Mouse (Mus musculus) MEL (cell line): ENCODE results near the gene Hcfc1r1. TPM values are rescaled to one million over a fixed set of nuclear protein-coding genes. Genes with fewer than 3 reads are reported as not detected.

Experiments
- DNase-seq: peaks from one replicate; pipeline ENCODE4 v3.0.0; 2011; ENCODE audit warnings: low read depth, low spot score
- H3K27ac ChIP-seq: 2 replicates; pipeline ENCODE4 v1.5.1; 2012; ENCODE audit warnings: low read depth, mild to moderate bottlenecking, control low read depth, low read length, moderate library complexity; ENCODE audit not compliant: control insufficient read depth
- H3K27me3 ChIP-seq, 2 experiments: fragments of 150-350 bp in 1 of 2; sonication (generic) in 1 of 2; 2 replicates each; pipeline ENCODE4 v1.6.1; 2012; ENCODE audit warnings: low read length in 2 of 2, mild to moderate bottlenecking in 2 of 2, improper control_type of control experiment in 1 of 2, moderate library complexity in 1 of 2; ENCODE audit not compliant: insufficient read depth in 2 of 2, control insufficient read depth in 1 of 2
- H3K36me3 ChIP-seq, 2 experiments: 2 replicates each; pipeline ENCODE4 v1.6.1; 2012 to 2014; ENCODE audit warnings: low read length in 2 of 2, improper control_type of control experiment in 1 of 2, inconsistent platforms in 1 of 2, mild to moderate bottlenecking in 1 of 2; ENCODE audit not compliant: insufficient read depth in 2 of 2, control insufficient read depth in 1 of 2
- H3K4me1 ChIP-seq, 2 experiments: fragments of 150-350 bp in 1 of 2; sonication (generic) in 1 of 2; 2 replicates each; pipeline ENCODE4 v1.6.1; 2012; ENCODE audit warnings: low read length in 2 of 2, improper control_type of control experiment in 1 of 2, mild to moderate bottlenecking in 1 of 2; ENCODE audit not compliant: insufficient read depth in 2 of 2, control insufficient read depth in 1 of 2
- H3K4me3 ChIP-seq, 2 experiments: fragments of 150-350 bp in 1 of 2; sonication (generic) in 1 of 2; 2 replicates each; pipeline ENCODE4 v1.5.1; 2012; ENCODE audit warnings: low read depth in 2 of 2, low read length in 2 of 2, mild to moderate bottlenecking in 2 of 2, moderate library complexity in 2 of 2, control low read depth in 1 of 2, improper control_type of control experiment in 1 of 2; ENCODE audit not compliant: control insufficient read depth in 1 of 2, insufficient read depth in 1 of 2
- H3K79me2 ChIP-seq: 2 replicates; pipeline ENCODE4 v1.6.1; 2012; ENCODE audit warnings: mild to moderate bottlenecking, low read length, moderate library complexity; ENCODE audit not compliant: control insufficient read depth, poor library complexity, insufficient read depth
- H3K9ac ChIP-seq: 2 replicates; pipeline ENCODE4 v1.6.1; 2012; ENCODE audit warnings: low read depth, mild to moderate bottlenecking, control low read depth, low read length, moderate library complexity; ENCODE audit not compliant: control insufficient read depth, poor library complexity, severe bottlenecking
- H3K9me3 ChIP-seq: fragments of 150-350 bp; sonication (generic); replicated peaks from 2 replicates; pipeline ENCODE4 v1.6.1; 2012; ENCODE audit warnings: mild to moderate bottlenecking, low read length, improper control_type of control experiment, moderate library complexity; ENCODE audit not compliant: insufficient read depth
- BHLHE40 ChIP-seq: IDR thresholded peaks from 2 replicates; pipeline ENCODE4 v1.6.1; 2012; ENCODE audit warnings: low read depth, mild to moderate bottlenecking, inconsistent platforms, low read length, improper control_type of control experiment, borderline replicate concordance
- CHD2 ChIP-seq: IDR thresholded peaks from 2 replicates; pipeline ENCODE4 v1.6.1; 2011; ENCODE audit warnings: low read length, improper control_type of control experiment
- E2F4 ChIP-seq: IDR thresholded peaks from 2 replicates; pipeline ENCODE4 v1.6.1; 2011; ENCODE audit warnings: low read depth, low read length, improper control_type of control experiment, borderline replicate concordance
- ELF1 ChIP-seq: IDR thresholded peaks from 2 replicates; pipeline ENCODE4 v1.6.1; 2014; ENCODE audit warnings: low read depth, mild to moderate bottlenecking, inconsistent platforms, low read length, improper control_type of control experiment, moderate library complexity
- EP300 ChIP-seq, 2 experiments: IDR thresholded peaks; 2 replicates each; pipeline ENCODE4 v1.6.1; 2011; ENCODE audit warnings: improper control_type of control experiment in 2 of 2, low read length in 2 of 2, low read depth in 1 of 2, mild to moderate bottlenecking in 1 of 2
- GABPA ChIP-seq: IDR thresholded peaks from 2 replicates; pipeline ENCODE4 v1.6.1; 2012; ENCODE audit warnings: low read depth, mild to moderate bottlenecking, inconsistent platforms, low read length, improper control_type of control experiment, moderate library complexity
- HCFC1 ChIP-seq: IDR thresholded peaks from 2 replicates; pipeline ENCODE4 v1.6.1; 2012; ENCODE audit warnings: low read depth, mild to moderate bottlenecking, inconsistent platforms, low read length, improper control_type of control experiment, moderate library complexity
- JUND ChIP-seq: IDR thresholded peaks from 2 replicates; pipeline ENCODE4 v1.6.1; 2011; ENCODE audit warnings: low read depth, mild to moderate bottlenecking, improper control_type of control experiment, low read length
- KAT2A ChIP-seq: conservative IDR thresholded peaks from 2 replicates; pipeline ENCODE4 v1.6.1; 2012; ENCODE audit warnings: low read depth, low read length, improper control_type of control experiment, inconsistent platforms
- MAFK ChIP-seq: IDR thresholded peaks from 2 replicates; pipeline ENCODE4 v1.6.1; 2011; ENCODE audit warnings: low read depth, mild to moderate bottlenecking, low read length, improper control_type of control experiment, borderline replicate concordance
- MEF2A ChIP-seq: IDR thresholded peaks from 2 replicates; pipeline ENCODE4 v1.6.1; 2014; ENCODE audit warnings: low read depth, mild to moderate bottlenecking, inconsistent platforms, low read length, improper control_type of control experiment; ENCODE audit not compliant: poor library complexity, insufficient replicate concordance, severe bottlenecking; ENCODE audit errors: extremely low read depth
- MYC ChIP-seq: IDR thresholded peaks from 2 replicates; pipeline ENCODE4 v1.6.1; 2011; ENCODE audit warnings: low read depth, mild to moderate bottlenecking, low read length, improper control_type of control experiment, moderate library complexity
- POLR2A ChIP-seq, 2 experiments: IDR thresholded peaks; 2 replicates each; pipeline ENCODE4 v1.6.1; 2011 to 2012; ENCODE audit warnings: low read length in 2 of 2, mild to moderate bottlenecking in 2 of 2, control low read depth in 1 of 2, improper control_type of control experiment in 1 of 2, low read depth in 1 of 2, moderate library complexity in 1 of 2; ENCODE audit not compliant: control insufficient read depth in 1 of 2, insufficient read depth in 1 of 2, poor library complexity in 1 of 2
- POLR2AphosphoS5 ChIP-seq: IDR thresholded peaks from 2 replicates; pipeline ENCODE4 v1.6.1; 2012; ENCODE audit warnings: low read depth, borderline replicate concordance, mild to moderate bottlenecking, inconsistent platforms, low read length, moderate library complexity, mixed read lengths
- RAD21 ChIP-seq: IDR thresholded peaks from 2 replicates; pipeline ENCODE4 v1.6.1; 2011; ENCODE audit warnings: mild to moderate bottlenecking, low read depth, low read length, improper control_type of control experiment
- RCOR1 ChIP-seq: IDR thresholded peaks from 2 replicates; pipeline ENCODE4 v1.6.1; 2012; ENCODE audit warnings: low read depth, mild to moderate bottlenecking, inconsistent platforms, low read length, improper control_type of control experiment
- SMC3 ChIP-seq: IDR thresholded peaks from 2 replicates; pipeline ENCODE4 v1.6.1; 2011; ENCODE audit warnings: low read depth, low read length, improper control_type of control experiment
- TAL1 ChIP-seq: IDR thresholded peaks from 2 replicates; pipeline ENCODE4 v1.6.1; 2012; ENCODE audit warnings: mild to moderate bottlenecking, inconsistent platforms, low read length, moderate library complexity, mixed read lengths
- TBP ChIP-seq: IDR thresholded peaks from 2 replicates; pipeline ENCODE4 v1.8.0; 2011; ENCODE audit warnings: low read depth, low read length, improper control_type of control experiment
- TCF12 ChIP-seq: IDR thresholded peaks from 2 replicates; pipeline ENCODE4 v1.6.1; 2014; ENCODE audit warnings: low read depth, mild to moderate bottlenecking, inconsistent platforms, low read length, improper control_type of control experiment, moderate library complexity
- ZC3H11A ChIP-seq: IDR thresholded peaks from 2 replicates; pipeline ENCODE4 v1.6.1; 2012; ENCODE audit warnings: low read depth, mild to moderate bottlenecking, inconsistent platforms, low read length, improper control_type of control experiment
- ZNF384 ChIP-seq: IDR thresholded peaks from 2 replicates; pipeline ENCODE4 v1.6.1; 2012; ENCODE audit warnings: low read depth, mild to moderate bottlenecking, inconsistent platforms, low read length, improper control_type of control experiment
- polyA plus RNA-seq, 2 experiments: library from polyadenylated mRNA; stranded (reverse) in 1 of 2; unstranded in 1 of 2; fragments of >175 nt in 1 of 2; fragments of >200 nt in 1 of 2; gene quantifications; 2 replicates each; pipeline versions ENCODE4 v1.2.1 to v1.2.4; 2012; ENCODE audit warnings: low replicate concordance in 2 of 2, low read depth in 1 of 2; ENCODE audit not compliant: insufficient read length in 2 of 2, insufficient read depth in 1 of 2, missing spikeins in 1 of 2
- total RNA-seq: library from RNA; depleted of rRNA; stranded (reverse); fragments of 300-350 nt; gene quantifications from 2 replicates; pipeline ENCODE4 v1.2.3, GENCODE M21; 2012

The Hcfc1r1 gene
- total and polyA plus RNA-seq, 3 experiments = 15.6 to 81.6 TPM; not detected in 1

DNA sequence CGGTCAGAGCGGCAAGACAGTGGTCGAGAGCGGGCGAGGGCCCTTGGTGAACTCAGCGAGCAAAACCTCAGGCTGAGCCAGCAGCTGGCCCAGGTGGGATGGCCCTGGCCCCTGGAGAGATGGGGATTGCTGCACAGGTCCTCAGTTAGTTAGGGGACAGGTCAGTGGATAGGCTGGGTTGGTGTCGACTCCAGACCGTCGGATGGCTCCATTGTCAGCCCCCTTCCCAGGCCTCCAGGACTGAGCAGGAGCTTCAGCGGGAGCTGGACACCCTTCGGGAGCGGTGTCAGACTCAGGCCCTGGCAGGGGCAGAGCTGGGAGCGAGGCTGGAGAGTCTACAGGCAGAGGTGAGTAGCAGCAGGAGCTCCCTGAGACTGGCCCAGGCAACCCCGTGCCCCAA lies 7.9 kb upstream of the Hcfc1r1 start:
- H3K4me1 ChIP-seq = peaks cover 0 to 4% of the 10 kb centered on the region in 2 experiments; a peak in 2 of 4 replicates
- no peaks in the 10 kb centered on the region for H3K79me2 ChIP-seq
- no peak for TF ChIP-seq POLR2AphosphoS5
- no peak for TF ChIP-seq POLR2A (IDR thresholded peaks at IDR 0.05; ENCODE audit: control insufficient read depth in 1 of 2, insufficient read depth in 1 of 2, low read depth in 1 of 2, low read length in 2 of 2, poor library complexity in 1 of 2)
- TF ChIP-seq ZNF384 = no peak
- no peak for TF ChIP-seq SMC3
- TF ChIP-seq TBP = no peak
- no peak overlapping the region for H3K27ac ChIP-seq
- H3K27me3 ChIP-seq = no peaks in the 10 kb centered on the region
- H3K9me3 ChIP-seq = no peaks in the 10 kb centered on the region
- DNase-seq = no peak
- H3K4me3 ChIP-seq = no peak overlapping the region
- no peaks in the 10 kb centered on the region for H3K36me3 ChIP-seq
- no peak overlapping the region for H3K9ac ChIP-seq

DNA sequence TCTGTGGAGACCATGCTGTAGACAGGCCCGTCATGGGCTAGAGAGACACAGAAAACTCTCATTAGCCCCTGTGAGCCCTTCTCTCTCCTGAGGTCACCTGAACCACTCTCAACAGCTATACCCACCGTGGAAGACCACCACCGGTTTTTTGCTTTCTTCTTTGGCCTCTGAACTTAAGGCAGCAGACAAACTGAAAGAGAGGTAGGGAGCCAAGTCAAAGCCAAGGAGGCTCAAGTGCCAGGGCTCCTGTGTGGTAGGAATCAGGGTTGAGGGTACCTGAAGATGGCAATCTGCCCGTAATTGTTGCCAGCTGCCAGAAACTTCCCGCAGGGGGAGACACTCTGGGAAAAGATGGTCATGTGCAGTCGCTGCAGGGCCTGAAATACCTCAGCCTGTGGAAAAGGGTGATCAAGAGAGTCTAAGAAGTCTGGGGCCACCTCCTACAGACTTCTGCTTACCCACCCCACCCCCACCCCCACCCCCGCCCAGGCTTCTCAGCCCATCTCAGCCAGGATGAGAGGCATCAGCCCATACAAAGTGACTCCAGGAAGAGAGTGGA lies 2.8 kb upstream of the Hcfc1r1 start:
- Histone ChIP-seq H3K9ac (no peak overlapping the region), H3K4me3 (no peak overlapping the region), H3K27me3 (no peaks in the 10 kb centered on the region), H3K4me1 (peaks cover 0 to 16% of the 10 kb centered on the region in 2 experiments; a peak in 3 of 4 replicates), H3K27ac (no peak overlapping the region), H3K36me3 (peaks cover 0 to 9% of the 10 kb centered on the region in 2 experiments; a peak in 2 of 4 replicates), H3K9me3 (no peaks in the 10 kb centered on the region), H3K79me2 (peaks cover 6% of the 10 kb centered on the region; the same call in 1 of the 2 replicates)
- TF ChIP-seq TCF12 (no peak), CHD2 (no peak), HCFC1 (no peak), E2F4 (no peak), RAD21 (no peak)
- DNase-seq = no peak

DNA sequence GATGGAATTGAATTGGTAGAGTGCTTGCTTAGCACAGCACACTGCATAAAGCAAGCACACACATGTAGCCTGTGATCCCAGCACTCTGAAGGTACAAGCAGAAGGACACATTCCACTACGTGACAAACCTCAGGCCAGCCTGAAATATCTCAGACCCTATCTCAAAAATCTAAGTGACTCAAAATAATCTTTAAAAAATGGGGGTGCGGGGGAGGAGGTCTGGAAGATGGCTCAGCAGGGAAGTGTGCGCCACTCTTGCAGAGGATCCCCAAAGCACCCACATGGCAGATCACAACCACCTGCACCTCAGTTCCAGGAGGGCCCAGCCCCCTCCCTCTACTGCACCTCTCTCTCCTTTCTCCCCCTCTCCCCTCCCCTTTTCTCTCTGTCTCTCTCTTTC lies 1.9 kb upstream of the Hcfc1r1 start:
- no peaks in the 10 kb centered on the region for H3K9me3 ChIP-seq
- H3K27me3 ChIP-seq = no peaks in the 10 kb centered on the region
- H3K4me1 ChIP-seq = peaks cover 0 to 17% of the 10 kb centered on the region in 2 experiments; a peak in 3 of 4 replicates
- H3K9ac ChIP-seq = no peak overlapping the region
- H3K36me3 ChIP-seq = peaks cover 0 to 11% of the 10 kb centered on the region in 2 experiments; a peak in 2 of 4 replicates
- H3K27ac ChIP-seq = no peak overlapping the region
- H3K4me3 ChIP-seq = no peak overlapping the region
- DNase-seq = no peak
- peaks cover 8% of the 10 kb centered on the region for H3K79me2 ChIP-seq
- TF ChIP-seq ZC3H11A = no peak
- no peak for TF ChIP-seq TCF12
- TF ChIP-seq BHLHE40 = no peak
- no peak for TF ChIP-seq MEF2A
- no peak for TF ChIP-seq MYC
- no peak for TF ChIP-seq GABPA
- TF ChIP-seq TAL1 = no peak
- no peak for TF ChIP-seq CHD2
- TF ChIP-seq MAFK = no peak
- no peak for TF ChIP-seq RCOR1
- TF ChIP-seq ELF1 = no peak
- TF ChIP-seq EP300 (IDR thresholded peaks at IDR 0.05; ENCODE audit: low read depth in 1 of 2, low read length in 2 of 2) = no peak
- no peak for TF ChIP-seq KAT2A
- TF ChIP-seq ZNF384 = no peak
- TF ChIP-seq JUND = no peak
- TF ChIP-seq, all 39 proteins: peak for 0
